Mouse (Mus musculus) embryo, embryonic 10.5 days (tissue): ENCODE measurements around the gene Dapk1.

Experiments used
- DNase-seq: peaks from one replicate; pipeline ENCODE4 v3.0.0-alpha.2; 2015; ENCODE audit warnings: low spot score

Dapk1 gene

DNA sequence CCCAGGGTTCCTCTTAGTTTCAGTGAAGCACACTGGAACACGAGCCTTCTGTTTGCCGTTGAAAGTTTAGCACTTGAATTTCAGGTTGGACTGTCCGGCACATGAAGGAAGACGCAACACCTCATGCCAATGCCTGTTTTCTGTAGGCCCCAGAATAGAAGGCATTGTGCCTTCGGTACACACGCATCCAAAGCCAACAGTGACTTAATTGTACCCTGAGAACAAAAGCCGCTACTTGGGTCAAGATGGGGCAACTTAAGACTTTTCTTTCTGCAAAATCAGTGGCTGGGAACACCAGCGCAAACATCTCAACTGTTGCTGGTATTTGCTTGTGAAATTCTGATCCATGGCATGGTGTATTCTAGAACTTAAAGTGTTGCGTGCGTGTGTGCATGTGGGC is 63.1 kb downstream of the Dapk1 start:
- no peak for DNase-seq

DNA sequence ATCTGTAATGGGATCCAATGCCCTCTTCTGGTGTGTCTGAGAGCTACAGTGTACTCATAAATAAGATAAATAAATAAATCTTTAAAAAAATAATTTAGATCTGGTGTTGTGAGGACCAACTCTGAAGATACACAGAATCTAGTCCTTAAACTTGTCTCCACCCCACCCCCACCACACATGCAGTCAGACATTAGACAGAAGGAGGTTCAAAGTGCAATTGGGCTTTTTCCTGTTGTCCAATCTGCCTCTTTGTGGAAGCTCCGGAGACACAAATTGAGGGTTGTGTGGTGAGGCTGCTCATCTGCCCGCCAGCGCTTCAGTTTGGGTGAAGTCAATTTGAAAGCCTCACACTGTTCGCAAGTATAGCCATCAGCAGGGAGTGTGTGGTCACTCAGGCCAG is 63.7 kb downstream of the Dapk1 start:
- DNase-seq: no peak

DNA sequence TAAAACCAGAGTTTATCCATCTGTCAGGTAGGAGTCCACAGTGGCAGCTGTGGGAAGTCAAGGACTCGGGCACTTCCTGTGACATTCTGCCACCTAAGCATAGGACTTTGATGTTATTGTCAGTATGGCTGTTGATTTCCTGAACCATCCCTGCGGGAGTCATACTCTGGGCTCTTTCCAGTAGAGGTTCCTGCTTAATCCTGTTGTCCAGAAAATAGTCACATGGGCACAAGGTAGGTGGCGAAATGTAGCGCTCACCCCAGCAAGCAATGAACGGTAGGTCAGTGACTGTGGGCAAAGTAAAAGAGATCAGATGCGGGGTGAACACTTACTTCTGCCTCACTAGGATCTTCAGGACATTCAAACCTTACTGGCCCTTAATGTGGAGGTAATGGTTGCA is 66.3 kb downstream of the Dapk1 start:
- DNase-seq: no peak

DNA sequence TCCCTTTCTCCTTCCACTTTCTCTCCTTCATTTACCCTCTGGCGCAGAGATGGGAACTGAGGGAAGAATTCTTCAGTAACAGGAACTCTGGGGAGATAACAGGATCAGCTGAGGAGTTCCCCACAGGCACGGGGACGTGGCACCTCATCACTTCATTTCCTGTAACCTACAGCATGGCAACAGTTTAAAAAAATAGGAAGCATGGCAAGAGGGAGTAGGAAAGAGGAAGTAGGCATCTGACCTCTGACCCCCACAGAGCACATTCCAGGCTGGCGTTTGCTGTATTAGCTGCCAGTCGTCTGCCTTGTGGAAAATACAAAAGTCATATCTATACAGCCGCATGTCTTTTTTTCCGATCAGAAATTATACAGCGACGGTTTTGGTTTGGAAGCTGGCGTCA is 68.9 kb downstream of the Dapk1 start:
- DNase-seq: peak; percentile 50

DNA sequence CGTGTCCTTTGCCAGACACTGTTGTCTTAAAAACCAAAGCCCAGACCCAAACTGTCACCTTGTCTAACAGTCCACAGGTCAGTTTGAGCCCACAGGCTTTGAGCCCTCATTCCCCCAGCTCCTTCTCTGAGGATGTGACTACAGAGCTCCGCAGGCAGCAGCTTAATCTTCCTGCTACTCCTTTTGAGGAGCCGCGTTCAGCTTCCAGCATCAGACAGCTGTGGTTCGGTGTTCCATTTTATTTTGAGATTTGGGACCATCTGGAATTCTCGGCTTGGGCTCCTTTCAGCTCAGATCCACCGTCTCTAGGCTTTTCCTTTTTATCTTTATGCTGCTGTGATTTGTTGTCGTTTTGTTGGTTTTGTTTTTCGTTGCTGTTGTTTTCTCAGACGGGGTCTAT is 69.5 kb downstream of the Dapk1 start:
- peak; percentile 40 for DNase-seq

DNA sequence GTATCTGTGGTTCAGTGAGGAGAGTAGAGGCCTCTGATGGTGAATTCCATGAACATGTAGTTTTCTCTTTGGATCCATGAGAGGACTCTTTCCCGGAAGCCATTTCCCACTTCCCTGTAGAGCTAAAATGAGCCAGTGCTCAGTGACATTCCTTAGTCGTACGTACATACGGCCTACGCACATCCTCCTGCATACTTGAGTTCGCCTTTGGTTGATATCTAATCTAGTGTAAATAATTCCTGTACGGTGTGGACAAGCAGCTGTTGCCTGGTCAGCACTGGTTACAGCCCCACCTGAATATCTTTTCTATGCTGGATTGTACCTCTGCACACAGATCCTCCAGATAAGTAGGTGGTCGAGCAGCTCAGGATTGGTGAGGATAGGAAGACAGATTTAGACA is 70.5 kb downstream of the Dapk1 start:
- DNase-seq: no peak

DNA sequence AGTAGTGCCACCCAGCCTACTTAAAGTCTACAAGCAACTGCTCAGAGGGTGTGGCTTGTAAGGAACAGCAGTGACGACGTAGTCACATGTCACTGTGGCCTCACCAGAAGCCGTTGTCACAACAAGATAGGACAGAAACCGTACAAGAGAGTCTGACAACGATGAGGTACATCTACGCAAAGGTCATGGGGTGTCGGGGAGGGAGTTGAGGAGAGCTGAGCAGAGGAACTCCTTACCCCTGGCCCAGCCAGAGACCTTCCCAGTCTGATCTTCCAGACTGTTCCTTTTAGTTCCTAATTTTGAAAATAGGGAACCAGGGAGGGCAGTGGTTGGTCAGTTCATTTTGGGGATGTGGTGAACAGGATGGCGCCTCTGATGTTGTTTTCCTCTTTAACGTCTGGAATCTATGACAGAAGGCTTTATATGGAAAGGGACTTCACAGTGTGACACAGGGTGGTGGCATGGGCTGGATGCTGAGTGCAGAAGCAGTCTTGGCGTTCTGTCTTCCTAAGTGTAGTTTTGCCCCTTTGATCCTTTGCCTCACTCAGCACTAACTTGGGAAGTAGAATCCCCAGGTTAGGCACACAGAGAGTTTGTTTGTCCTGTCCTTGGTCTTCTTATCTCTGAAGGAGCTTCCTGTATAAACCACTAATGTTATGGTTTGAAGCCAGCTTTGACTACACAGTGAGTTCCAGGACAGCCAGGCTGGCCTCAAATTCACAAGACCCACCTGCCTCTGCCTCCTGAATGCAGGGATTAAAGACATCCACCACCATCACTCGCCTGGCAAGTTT is 71.3 kb downstream of the Dapk1 start:
- DNase-seq: no peak

DNA sequence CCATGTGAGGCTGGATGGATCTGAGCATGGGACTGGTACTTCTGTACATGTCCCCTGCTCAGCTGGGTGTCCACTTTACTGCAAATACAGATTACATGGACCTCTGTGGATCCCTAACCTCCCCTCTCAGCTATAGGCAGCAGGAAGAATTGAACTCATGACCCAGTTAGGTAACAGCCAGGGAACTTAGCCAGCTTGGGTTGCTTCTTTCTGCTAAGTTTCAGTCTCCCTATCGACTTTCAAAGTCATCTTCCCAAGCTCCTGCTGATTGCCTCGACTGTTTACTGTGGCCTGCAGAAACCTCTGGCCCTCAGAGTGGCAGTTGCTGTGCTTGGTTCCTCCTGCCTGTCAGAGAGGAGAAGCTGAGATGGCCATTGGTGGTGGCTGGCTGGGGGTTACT is 72.6 kb downstream of the Dapk1 start:
- no peak for DNase-seq

DNA sequence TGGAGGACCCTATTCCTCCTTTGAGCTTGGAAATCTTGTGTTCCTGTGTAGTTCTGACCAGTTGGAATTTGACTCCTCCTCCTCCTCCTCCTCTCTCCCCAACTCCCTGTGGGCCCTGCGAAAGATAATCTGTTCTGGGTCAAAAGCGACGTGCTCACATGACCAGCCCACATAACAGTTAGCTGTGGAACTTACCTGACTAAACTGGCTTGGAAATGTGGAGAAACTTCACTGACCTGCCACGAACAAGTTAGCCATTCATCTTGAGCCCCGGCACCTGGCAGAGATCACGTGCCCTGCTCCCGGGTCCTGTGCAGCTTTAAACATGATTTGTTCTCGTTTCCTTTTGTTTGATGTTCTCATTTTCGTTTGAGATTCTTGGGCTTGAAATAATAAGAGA is 73.2 kb downstream of the Dapk1 start:
- peak; percentile 67 for DNase-seq

DNA sequence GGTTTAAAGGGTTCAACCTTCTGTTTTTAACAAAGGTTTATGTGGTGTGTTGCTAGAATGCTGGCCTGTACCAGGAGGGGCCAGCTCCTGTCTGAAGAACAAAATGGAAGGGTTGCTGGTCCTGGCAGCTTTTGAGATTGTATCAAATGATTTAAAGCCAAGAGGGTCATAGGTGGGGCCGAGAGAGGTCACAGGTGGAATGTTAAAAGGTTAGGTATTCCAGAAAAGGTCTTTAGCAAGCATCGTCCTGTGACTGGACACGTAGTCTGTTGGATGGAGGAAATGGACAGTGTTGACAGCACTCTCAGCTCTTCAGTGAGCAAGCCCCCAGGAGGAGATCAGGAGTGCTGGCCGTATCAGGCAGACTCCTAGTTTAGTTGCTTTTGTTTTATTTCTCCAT is 73.7 kb downstream of the Dapk1 start:
- DNase-seq: peak; percentile 49

DNA sequence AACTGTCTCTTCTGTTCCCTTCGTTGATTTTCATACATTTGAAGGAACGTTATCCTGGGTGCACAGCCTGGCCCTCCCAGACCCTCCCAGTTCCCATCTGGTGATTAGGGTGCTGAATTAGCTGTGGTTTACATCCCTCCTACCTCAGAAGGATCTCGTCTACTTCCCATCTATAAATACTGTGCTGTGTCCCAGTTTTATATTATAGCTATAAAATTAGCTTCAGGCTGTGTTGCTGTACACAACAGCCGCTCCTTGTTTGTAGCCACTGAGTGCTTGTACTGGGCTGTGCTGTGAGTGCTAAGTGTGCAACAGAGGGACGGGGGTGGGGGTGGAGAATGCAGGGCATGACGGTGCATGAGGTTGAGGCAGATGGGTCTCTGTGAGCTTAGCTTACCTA is 77.2 kb downstream of the Dapk1 start:
- no peak for DNase-seq

DNA sequence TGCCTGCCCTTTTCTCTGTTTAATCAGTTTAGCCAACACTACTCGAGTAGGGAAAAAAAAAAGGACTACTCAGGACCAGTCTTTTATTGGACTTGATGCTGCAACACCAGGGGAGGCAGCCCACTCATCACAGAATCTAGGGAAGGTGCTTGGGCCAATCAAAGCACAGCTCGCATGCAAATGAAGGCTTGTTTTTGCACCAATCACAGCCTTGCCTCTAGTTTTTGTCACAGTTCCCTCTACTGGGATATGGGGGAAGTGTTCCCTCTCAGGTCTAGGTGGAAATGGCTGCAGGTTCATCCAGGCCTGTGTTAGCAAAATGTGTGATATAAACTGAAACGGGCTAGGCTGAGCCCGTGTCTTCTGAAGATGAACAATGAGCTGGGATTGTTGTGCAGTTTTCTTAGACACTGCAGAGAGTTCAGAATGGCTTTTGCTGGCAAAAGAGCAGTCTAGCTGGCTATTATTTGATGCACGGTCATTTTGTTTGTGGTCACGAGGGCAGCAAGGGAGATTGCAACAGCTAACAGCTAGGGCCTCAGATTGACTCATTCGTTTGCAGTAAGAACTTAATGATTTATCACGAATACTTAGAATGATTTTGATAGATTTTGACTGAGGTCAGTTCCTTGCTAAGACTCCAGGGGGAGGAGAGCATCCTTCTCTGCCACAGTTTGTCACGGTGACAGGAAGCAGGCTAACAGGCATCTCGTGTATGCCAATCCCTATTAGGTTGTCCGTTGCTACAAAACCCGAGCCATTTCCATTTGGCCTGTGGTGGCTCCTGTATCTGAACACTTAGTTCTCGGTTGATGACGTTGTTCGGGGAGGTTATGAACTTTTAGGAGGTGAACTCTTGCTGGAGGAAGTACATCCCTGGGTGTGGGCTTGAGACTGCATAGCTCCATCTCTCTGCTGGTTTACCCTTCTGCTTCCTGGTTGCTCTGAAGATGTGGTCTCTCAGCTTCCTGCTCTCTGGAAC is 81.3 kb downstream of the Dapk1 start:
- DNase-seq: no peak

DNA sequence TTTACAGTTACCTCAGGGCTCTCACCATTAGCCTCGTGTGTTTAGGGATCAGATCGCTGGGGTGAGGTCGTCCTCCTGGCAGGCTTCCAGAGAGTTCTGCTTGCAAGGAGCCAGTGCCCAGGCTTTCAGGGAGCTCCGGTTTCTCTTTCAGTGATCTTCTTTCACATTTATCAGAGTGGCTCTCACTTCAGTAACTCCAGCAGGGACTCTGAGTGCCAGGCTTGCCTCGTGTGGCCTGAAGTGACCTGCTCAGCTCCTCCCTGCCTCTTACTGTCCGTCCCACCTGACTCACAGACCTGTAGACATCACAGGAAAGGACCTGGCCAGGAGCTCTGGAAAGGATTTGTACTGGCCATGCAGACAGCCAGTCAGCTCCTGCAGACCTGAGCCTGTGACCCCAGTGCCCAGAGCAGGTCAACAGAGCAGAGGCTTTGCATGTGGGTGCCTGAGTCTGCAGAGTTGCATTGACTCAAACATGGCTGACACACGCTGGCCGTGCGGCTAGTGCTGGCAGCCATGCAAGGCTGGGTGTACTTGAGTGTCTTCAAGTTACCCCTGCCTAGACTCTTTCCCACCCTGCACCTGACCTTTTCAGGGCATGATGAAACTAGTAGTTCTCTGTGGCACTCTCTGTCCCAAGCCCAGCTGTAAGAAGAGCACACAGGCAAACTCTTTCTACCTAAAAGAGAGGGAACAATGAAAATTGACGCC is 82.5 kb downstream of the Dapk1 start:
- no peak for DNase-seq

DNA sequence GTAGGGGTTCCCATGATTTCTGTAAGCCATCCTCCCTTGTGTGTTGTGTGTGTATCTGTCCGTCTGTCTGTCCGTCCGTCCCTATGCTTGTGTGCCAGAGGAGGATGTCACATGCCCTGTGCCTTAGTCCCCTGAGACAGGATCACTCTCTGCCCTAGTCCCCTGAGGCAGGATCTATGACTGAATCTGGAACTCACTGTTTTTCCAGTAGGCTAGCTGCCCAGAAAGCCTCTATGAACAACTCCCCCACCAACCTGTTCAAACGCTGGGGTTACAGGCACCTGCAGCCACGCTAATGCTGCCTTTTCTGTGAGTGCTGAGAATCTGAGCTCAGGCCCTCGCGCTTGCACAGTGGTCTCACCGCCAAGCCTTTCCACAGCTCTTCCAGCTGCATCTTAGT is 83.1 kb downstream of the Dapk1 start:
- no peak for DNase-seq

DNA sequence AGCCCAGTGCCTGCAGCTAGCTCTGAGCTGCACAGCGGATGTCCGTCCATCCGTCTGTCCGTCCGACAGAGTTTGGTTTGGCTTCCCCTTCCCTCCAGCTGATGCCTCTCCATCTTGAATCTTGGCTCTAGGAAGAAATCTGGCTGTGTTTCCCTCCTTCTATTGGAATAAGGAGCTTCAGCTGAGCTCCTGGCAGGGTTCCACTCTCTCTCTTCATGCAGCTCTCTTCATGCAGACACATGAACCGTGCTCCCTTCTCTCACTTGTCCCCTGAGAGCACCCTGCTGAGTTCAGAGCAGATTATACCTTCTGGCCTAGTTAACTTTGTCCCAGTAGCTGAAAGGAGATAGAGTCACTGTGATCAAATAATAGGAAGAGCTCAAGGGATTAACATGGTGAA is 83.5 kb downstream of the Dapk1 start:
- DNase-seq: no peak

DNA sequence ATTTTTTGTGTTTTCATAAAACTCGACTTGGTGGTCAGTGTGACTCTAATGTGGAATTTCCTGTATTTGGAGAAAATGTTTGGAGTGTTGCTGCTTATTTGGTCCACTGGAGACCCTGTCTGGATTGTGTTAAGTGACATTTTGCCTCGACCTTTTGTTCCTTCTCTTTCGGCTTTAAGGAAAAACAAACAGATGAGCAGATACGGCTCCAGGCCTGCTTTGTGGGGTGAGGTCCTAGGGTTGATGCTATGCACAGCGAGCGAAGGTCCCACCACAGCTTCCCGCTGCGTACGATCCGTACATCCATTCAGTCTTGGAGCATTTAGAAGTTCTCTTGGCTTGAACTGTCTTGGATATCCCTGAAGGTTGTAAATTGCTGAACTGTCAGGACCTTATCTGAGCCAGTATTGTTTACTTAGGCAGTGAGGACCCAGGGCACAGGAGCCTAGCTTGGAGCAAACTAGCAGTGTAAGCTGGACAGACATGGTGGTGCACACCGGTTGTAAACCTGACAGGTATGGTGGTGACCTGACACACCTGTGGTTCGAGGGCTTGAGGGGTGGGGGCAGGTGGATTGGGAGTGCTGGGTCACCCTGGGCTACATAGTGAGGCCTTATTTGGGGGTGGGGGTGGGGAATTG is 84.4 kb downstream of the Dapk1 start:
- peak; percentile 45 for DNase-seq

DNA sequence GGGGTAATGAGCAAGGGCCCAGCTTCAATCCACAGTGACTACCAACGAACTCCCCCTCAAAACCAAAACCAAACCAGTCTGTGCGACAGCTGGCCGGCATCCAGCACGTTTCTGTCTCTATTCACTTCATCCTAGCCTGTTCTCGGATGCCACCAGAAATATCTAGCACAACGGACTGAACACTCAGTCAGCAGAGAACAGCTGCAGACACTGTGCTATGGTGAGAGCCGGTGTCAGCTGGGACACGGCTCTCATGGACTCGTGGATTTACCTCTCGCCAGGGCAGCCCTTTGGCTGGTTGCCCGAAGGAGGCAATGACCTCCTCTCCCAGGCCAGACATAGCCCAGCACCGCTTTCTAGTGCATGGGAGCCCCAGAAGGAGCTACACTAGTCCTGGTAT is 85.2 kb downstream of the Dapk1 start:
- DNase-seq: no peak

DNA sequence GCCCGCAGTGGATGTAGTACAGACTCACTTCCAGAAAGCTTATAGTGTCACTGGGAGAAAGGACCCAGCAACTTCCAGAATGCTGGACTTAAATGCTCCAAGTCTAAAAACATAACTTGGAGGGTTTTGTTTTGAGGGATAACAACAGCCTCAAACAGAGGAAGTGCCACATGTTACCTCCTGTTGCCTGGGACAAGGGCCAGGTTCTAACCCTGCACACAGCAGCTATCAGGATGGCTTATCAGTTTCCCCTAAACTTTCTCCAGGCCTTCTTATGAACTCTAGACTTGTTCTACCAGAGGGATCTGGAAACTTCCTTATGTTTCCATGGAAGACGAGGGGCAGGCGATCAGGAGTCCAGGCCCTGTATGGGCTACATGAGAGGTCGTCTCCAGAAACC is 85.7 kb downstream of the Dapk1 start:
- no peak for DNase-seq

DNA sequence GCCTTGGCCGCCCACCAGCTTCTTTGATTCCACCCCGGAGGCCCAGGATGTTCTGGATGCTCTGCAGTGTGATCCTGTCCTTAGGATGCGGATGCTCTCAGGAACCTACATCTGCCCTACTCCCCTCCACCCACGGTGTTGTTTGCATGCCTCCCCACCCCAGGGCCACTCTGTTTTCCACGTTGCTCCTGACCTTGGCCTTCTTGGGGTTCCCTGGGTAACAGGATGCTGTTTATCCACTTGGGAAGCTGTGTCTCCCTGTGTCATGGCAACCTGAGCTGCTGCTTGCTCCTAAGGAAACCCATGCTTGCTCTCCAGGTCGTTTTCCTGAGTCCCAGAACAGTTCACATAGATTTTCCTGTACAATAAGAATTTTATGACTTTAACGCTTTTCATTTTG is 86.1 kb downstream of the Dapk1 start:
- no peak for DNase-seq

DNA sequence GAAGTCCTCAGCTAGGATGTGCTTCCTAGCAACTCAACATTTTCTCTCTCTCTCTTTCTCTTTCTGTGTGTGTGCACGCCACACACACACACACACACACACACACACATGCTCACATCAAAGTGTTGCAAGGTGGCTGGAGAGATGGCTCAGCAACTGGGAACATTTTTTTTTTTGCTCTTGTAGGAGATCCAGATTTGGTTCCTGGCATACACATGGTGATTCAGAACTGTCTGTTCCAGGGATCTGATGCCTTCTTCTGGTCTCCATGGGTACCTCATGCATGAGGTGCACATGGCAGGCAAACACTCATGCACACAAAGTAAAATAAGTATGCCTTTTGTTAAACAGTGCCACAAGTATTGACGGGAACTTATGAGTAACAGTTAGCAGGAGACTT is 89.2 kb downstream of the Dapk1 start:
- no peak for DNase-seq

DNA sequence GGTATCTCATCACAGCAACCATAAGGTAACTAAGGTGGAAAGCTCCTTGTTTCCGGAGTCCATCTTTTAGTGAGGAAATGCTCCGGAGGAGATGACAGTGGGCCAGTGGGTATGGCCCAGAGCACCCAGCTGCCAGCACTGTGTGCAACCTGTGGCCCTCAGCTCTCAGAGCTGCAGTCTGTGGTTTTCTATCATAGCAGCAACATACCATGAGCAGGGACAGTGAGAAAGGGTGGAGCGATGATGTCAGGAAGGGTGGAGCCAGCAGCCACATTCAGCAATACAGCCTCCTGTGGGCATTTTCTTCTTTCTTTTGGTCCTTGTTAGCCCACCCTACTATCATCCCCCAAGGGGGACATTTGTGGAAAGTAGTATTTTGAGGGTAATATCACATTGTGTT is 90.2 kb downstream of the Dapk1 start:
- DNase-seq: no peak
